Mouse (Mus musculus): Measurements from ENCODE around the gene Dnajc1. TPM values are rescaled to one million over a fixed set of nuclear protein-coding genes. Genes with fewer than 3 reads are reported as not detected.

The Dnajc1 gene
- polyA plus RNA-seq, 1 experiment from 2014 or later: 34.7 TPM

DNA sequence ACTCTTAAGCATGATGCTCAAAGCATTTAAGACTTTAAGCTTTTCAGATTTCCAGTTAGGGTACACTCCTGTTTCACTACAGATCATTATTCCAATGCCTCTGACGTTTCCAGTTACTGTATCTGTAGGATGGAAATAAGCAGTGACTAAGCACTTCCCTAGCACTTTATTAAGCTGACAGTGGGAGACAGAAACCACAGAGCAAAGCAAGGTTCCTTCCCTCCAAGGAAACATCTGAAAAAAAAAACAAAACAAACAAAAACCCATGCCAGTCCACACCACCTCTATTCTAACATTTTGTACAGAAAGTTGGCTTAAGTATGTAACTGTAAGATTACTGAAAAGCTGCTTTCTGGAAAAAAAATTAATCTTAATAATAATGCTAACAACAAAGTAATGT is 130.3 kb downstream of the Dnajc1 start:
- 58% methylated on average over 1 of the region's 1 CpGs for WGBS
- H3K36me3 ChIP-seq (replicated peaks): peaks cover 19% of the 10 kb centered on the region
- H3K27me3 ChIP-seq (ENCODE audit: poor library complexity, severe bottlenecking): no peaks in the 10 kb centered on the region

DNA sequence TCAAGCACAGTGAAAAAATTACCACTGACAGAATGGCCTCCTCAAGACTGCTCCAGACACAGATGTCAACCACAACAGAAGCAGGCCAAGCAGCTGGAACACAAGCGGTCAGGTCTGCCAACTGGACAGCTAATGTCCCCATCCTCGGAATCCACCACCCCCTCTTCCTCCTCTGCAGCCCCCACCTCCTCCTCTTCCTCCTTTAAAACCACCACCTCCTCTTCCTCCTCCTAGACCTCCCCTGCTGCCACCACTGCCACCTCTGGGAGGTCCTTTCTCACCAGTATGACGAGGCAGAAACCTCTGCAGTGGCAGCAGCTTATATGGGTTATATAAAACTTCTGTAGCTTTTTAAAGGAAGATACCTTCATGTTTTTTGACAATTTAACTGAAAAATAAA is 143.4 kb downstream of the Dnajc1 start:
- DNase-seq (ENCODE audit: extremely low spot score, low spot score): no peak
- 95% methylated on average over 3 of the region's 3 CpGs for WGBS

More for the DNA sequence above, 130.3 kb downstream of the Dnajc1 start:
- no peaks in the 10 kb centered on the region for H3K4me1 ChIP-seq
- no peaks in the 10 kb centered on the region for H3K9me3 ChIP-seq
- DNase-seq (ENCODE audit: extremely low spot score, low spot score): no peak
- H3K4me3 ChIP-seq: no peak overlapping the region
- H3K27ac ChIP-seq: no peak overlapping the region

DNA sequence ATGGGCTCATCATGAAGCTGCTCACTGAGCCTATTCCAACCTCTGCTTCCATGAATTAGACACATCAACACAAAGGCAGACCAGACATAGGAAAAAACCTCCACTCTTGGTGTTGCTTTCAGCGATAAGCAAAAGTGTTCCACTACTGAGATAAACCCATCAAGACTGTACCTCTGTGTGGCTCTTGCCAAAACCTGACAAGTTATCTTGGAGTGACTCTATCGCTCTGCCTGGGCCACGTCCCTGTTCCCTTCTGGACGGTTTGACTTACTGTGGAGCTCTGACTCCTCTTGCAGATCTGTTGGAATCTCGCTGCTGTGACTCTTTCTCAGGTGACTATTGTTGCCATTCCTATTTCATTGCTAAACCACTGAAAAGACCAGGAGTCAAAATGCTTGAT is 157.1 kb downstream of the Dnajc1 start:
- H3K4me3 ChIP-seq: no peak overlapping the region
- no peak for DNase-seq (ENCODE audit: extremely low spot score, low spot score)
- no peak overlapping the region for H3K27ac ChIP-seq
- peaks cover 25% of the 10 kb centered on the region for H3K4me1 ChIP-seq
- peaks cover 18% of the 10 kb centered on the region; the same call in 1 of the 2 replicates for H3K27me3 ChIP-seq (ENCODE audit: poor library complexity, severe bottlenecking)
- H3K36me3 ChIP-seq (replicated peaks): peaks cover 14% of the 10 kb centered on the region
- 93% methylated on average over 5 of the region's 5 CpGs for WGBS
- H3K9me3 ChIP-seq: 0 out of 2 replicates have a peak, but pooled peaks cover 8% of the 10 kb centered on the region

More for the DNA sequence above, 143.4 kb downstream of the Dnajc1 start:
- Histone ChIP-seq H3K27me3 (ENCODE audit: poor library complexity, severe bottlenecking) (no peaks in the 10 kb centered on the region), H3K36me3 (replicated peaks) (peaks cover 44% of the 10 kb centered on the region), H3K9me3 (peaks cover 33% of the 10 kb centered on the region), H3K4me3 (no peak overlapping the region), H3K4me1 (no peaks in the 10 kb centered on the region), H3K27ac (no peak overlapping the region)

DNA sequence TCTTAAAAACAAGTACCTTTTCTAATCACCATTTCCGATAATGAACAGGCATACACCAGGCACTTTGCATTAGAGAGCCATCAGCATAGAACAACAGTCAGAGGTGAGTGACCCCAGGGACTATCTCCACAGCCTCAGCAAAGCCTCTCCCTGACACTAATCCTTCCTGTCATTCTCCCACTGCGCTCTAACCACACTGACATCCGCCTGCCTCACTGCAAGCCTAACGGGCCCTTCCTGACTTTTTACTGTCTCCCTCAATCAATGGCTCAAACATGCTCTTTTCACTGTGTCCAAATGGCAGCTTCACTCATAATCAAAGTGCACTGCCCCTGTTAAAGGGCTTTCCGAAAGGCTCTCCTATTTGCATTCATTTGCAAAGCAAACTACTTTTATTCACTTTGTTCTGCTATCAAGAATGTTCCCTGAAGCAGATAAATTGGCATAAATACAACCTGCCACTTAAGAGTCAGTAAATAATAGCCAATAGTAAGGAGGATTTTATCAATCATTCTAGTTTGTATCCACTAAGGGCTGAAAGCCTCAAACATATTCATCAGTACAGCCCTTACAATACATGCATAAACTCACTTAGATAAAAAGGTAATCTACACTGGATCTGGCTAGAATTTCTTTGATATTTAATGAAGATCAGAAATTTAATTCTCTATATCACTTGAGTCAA is 159.6 kb downstream of the Dnajc1 start:
- peaks cover 4% of the 10 kb centered on the region for H3K36me3 ChIP-seq (replicated peaks)
- H3K27me3 ChIP-seq (ENCODE audit: poor library complexity, severe bottlenecking): peaks cover 18% of the 10 kb centered on the region; the same call in 1 of the 2 replicates
- no peak overlapping the region for H3K4me3 ChIP-seq
- H3K9me3 ChIP-seq: no peaks in the 10 kb centered on the region
- H3K4me1 ChIP-seq: peaks cover 41% of the 10 kb centered on the region
- 3% methylated on average over 5 of the region's 5 CpGs for WGBS
- no peak for DNase-seq (ENCODE audit: extremely low spot score, low spot score)
- no peak overlapping the region for H3K27ac ChIP-seq

DNA sequence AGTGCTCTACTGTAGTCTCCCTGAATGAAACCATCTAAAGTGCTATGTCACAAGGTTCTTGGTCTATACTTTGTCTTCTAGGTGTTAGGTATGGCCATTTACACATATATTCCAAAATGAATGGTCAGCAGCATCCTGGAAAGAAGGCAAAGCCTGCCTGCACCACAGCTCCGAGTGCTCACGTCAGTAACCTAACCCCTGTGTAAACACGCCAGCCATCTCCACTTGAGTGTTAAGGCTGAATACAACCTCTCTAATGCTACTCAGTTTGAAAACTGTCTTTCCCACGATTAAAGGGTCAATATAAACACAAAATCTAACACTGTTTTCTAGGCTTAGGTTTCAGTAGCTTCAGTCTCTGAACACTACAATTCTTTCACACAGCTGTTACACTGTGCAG is 161.5 kb downstream of the Dnajc1 start:
- H3K9me3 ChIP-seq: no peaks in the 10 kb centered on the region
- H3K4me1 ChIP-seq: peaks cover 41% of the 10 kb centered on the region
- peaks cover 18% of the 10 kb centered on the region; the same call in 1 of the 2 replicates for H3K27me3 ChIP-seq (ENCODE audit: poor library complexity, severe bottlenecking)
- peaks cover 4% of the 10 kb centered on the region for H3K36me3 ChIP-seq (replicated peaks)
- DNase-seq (ENCODE audit: extremely low spot score, low spot score): no peak
- no peak overlapping the region for H3K27ac ChIP-seq
- WGBS: 61% methylated on average over 4 of the region's 4 CpGs
- no peak overlapping the region for H3K4me3 ChIP-seq

DNA sequence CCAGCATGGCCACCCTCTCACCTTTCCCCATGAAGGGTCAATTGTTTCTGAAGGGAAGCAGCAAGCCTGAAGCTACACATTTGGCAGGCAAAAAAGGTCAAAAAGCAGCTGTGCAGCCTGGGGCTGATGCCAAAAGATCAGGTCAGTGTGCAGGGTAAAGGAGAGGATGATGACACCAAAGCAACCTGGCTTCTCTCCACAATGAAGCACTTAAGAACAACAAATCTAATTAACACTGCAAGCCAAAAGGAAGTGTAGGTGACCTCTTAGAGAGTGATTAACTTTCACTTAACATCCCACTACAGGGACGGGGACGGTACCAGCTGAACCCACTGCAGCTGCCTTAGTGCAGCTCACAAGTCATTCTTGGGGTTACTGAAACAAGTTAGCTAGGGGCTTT is 163.4 kb downstream of the Dnajc1 start:
- Histone ChIP-seq H3K4me1 (peaks cover 38% of the 10 kb centered on the region), H3K27me3 (ENCODE audit: poor library complexity, severe bottlenecking) (peaks cover 8% of the 10 kb centered on the region; the same call in 1 of the 2 replicates), H3K4me3 (no peak overlapping the region), H3K36me3 (replicated peaks) (peaks cover 4% of the 10 kb centered on the region), H3K27ac (no peak overlapping the region), H3K9me3 (no peaks in the 10 kb centered on the region)
- DNase-seq (ENCODE audit: extremely low spot score, low spot score): no peak
- 5% methylated on average over 2 of the region's 2 CpGs for WGBS

DNA sequence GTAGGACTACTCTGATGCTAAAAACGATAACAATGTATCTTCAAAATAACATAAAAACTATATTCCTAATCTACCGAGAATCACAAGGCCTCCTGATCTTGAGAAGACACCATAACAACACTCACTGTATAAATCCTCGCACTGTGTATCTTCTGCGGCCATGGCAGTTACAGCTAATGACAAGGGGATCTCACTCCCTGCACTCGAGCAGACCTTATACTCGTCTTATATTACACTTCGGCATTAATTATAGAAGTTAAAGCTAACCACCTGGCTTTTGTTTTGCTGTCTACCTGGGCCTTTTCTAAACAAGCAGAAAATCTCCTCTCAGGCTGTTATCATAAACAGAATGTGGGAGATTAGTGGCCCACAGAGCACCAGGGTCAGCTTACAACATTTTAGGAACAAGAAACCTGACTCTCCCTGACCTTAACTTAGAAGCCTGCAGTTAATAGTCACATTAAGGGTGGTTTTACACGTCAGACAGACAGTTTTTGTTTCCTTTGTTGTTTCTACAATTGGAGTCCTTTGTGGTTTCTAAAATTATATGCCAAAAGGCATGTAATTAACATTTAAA is 164.1 kb downstream of the Dnajc1 start:
- Histone ChIP-seq H3K36me3 (replicated peaks) (peaks cover 4% of the 10 kb centered on the region), H3K27me3 (ENCODE audit: poor library complexity, severe bottlenecking) (peaks cover 8% of the 10 kb centered on the region; the same call in 1 of the 2 replicates), H3K27ac (no peak overlapping the region), H3K9me3 (no peaks in the 10 kb centered on the region), H3K4me3 (no peak overlapping the region), H3K4me1 (peaks cover 30% of the 10 kb centered on the region)
- WGBS: 48% methylated on average over 8 of the region's 8 CpGs
- no peak for DNase-seq (ENCODE audit: extremely low spot score, low spot score)

DNA sequence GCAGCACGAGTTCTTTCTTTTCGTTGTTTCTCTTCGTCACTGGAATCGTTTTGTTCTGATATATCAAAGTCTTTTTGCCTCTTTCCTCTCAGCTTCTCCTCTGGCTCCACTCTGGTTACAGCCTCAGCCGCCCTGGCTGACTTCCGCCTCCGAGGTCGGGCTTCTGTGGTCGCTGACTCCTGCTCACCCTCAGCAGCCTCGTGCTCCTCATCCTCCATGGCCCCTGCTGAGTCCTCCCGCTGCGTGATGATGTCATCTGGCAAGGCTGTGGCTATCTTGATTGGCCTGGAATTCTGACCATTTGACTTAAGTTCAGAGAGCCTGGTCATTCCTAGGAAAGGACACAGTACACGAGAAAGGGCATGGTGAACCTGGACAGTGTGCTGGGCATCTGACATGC is 173.1 kb downstream of the Dnajc1 start:
- Histone ChIP-seq H3K9me3 (no peaks in the 10 kb centered on the region), H3K4me1 (no peaks in the 10 kb centered on the region), H3K27me3 (ENCODE audit: poor library complexity, severe bottlenecking) (no peaks in the 10 kb centered on the region), H3K4me3 (no peak overlapping the region), H3K27ac (no peak overlapping the region), H3K36me3 (replicated peaks) (peaks cover 66% of the 10 kb centered on the region)
- 86% methylated on average over 13 of the region's 13 CpGs for WGBS
- no peak for DNase-seq (ENCODE audit: extremely low spot score, low spot score)

DNA sequence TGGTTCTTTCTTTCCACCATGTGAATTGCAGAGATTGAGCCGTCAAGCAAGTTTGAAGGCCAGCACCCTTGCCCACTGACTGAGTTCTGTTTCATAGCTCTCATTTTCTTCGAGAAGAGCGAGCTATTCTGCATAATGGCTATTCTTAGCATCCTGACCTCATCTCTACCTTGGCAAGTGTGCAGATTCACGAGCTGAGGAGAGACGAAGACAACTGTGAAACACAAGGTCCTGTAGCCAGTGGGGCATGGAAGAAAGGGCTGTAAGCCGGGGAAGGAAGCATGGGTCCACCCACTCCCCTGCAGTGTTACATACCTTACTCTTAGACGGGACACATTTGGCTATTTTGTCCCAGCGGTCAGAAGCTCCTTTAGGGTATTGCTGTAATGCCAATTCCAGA is 173.5 kb downstream of the Dnajc1 start:
- 87% methylated on average over 8 of the region's 8 CpGs for WGBS
- no peaks in the 10 kb centered on the region for H3K9me3 ChIP-seq
- DNase-seq (ENCODE audit: extremely low spot score, low spot score): no peak
- no peaks in the 10 kb centered on the region for H3K4me1 ChIP-seq
- H3K27ac ChIP-seq: no peak overlapping the region
- peaks cover 71% of the 10 kb centered on the region for H3K36me3 ChIP-seq (replicated peaks)
- H3K4me3 ChIP-seq: no peak overlapping the region
- no peaks in the 10 kb centered on the region for H3K27me3 ChIP-seq (ENCODE audit: poor library complexity, severe bottlenecking)

DNA sequence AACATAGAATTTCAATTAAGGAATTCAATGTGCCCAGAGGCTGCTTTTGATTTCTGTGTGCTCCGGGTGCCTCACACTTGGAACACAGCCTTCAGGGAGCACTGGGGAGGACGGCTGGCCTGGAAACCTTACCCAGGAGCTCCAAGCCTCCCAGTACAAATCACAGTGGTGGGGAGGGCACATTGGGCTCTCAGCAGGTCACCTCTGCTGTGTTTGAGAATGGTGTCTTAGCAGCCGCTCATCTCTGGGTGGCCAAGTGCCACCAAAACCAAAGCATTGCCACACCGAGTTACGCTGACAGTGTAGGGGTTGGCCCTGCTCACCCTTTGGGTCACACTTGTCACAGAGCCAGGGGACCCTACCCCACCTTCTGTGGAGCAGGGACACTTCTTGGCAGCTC is 174.1 kb downstream of the Dnajc1 start:
- WGBS: 82% methylated on average over 5 of the region's 5 CpGs
- Histone ChIP-seq H3K36me3 (replicated peaks) (peaks cover 77% of the 10 kb centered on the region), H3K4me1 (no peaks in the 10 kb centered on the region), H3K4me3 (no peak overlapping the region), H3K27ac (no peak overlapping the region), H3K9me3 (no peaks in the 10 kb centered on the region), H3K27me3 (ENCODE audit: poor library complexity, severe bottlenecking) (no peaks in the 10 kb centered on the region)
- DNase-seq (ENCODE audit: extremely low spot score, low spot score): no peak

DNA sequence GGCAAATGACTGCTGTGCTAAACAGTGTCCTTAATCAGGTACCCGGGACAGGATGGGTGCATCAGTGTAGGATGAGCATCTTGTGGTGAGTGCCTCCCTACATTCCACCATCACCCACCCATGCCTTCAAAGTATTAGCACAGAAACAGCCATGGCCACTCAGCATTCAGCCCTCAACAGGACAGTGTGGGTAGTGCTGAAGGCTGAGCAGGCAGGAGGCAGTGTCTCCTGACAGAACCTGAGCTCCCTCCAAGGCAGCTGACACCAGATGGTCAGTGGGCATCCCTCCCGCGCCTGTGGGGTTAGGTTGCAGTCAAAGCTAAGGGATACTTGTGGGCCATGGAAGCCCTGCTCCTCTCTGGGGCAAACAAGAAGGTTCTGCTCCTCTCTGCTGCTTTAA is 174.8 kb downstream of the Dnajc1 start:
- no peak overlapping the region for H3K4me3 ChIP-seq
- no peak for DNase-seq (ENCODE audit: extremely low spot score, low spot score)
- H3K4me1 ChIP-seq: no peaks in the 10 kb centered on the region
- no peaks in the 10 kb centered on the region for H3K9me3 ChIP-seq
- no peaks in the 10 kb centered on the region for H3K27me3 ChIP-seq (ENCODE audit: poor library complexity, severe bottlenecking)
- H3K36me3 ChIP-seq (replicated peaks): peaks cover 83% of the 10 kb centered on the region
- H3K27ac ChIP-seq: no peak overlapping the region
- WGBS: 62% methylated on average over 3 of the region's 3 CpGs

DNA sequence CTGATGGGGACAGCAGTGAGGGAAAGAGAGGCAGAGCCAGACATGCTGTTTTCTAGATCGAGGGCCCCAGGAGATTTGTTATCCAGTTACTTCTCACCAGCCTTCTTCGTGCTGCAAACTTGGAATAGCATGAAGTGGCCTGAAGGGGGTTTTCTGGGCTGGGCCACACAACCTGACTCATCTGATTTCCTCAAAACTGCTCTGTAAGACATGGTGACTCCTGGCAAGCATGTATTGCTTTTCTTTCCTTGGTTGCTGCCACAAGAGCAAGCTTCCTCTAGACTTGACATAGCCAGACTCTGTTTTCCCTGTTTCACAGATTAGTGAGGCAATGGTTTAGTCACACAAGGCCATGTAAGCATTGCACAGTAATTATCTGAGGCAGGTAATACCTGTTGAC is 178.6 kb downstream of the Dnajc1 start:
- H3K4me1 ChIP-seq: no peaks in the 10 kb centered on the region
- 81% methylated on average over 2 of the region's 2 CpGs for WGBS
- H3K4me3 ChIP-seq: no peak overlapping the region
- H3K36me3 ChIP-seq (replicated peaks): peaks cover 97% of the 10 kb centered on the region
- H3K9me3 ChIP-seq: no peaks in the 10 kb centered on the region
- DNase-seq (ENCODE audit: extremely low spot score, low spot score): no peak
- H3K27ac ChIP-seq: no peak overlapping the region
- no peaks in the 10 kb centered on the region for H3K27me3 ChIP-seq (ENCODE audit: poor library complexity, severe bottlenecking)

DNA sequence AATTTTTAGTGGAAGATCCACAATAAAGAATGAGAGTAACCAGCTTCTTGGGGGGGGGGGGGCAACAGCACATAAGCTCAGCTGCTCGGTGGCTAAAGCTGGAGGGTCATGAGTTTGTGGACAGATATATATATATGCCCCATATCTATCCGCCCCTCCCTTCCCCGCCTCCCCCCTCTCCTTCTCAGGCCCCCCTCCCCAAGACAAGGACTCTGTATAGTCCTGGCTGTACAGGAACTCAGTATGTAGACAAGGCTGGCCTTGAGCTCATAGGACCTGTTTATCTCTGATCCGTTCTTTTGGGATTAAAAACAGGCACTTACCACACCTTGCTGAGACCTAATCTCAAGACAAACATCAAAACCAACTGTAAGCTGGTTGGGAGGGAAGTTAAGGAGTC is 182.7 kb downstream of the Dnajc1 start:
- WGBS: 92% methylated on average over 4 of the region's 4 CpGs
- H3K36me3 ChIP-seq (replicated peaks): peaks cover 94% of the 10 kb centered on the region
- no peaks in the 10 kb centered on the region for H3K27me3 ChIP-seq (ENCODE audit: poor library complexity, severe bottlenecking)
- H3K27ac ChIP-seq: no peak overlapping the region
- peaks cover 3% of the 10 kb centered on the region; the same call in 1 of the 2 replicates for H3K4me1 ChIP-seq
- no peaks in the 10 kb centered on the region for H3K9me3 ChIP-seq
- no peak for DNase-seq (ENCODE audit: extremely low spot score, low spot score)
- H3K4me3 ChIP-seq: no peak overlapping the region
